25 mouse cellular contexts compared by ENCODE assay signal in the genomic region with DNA sequence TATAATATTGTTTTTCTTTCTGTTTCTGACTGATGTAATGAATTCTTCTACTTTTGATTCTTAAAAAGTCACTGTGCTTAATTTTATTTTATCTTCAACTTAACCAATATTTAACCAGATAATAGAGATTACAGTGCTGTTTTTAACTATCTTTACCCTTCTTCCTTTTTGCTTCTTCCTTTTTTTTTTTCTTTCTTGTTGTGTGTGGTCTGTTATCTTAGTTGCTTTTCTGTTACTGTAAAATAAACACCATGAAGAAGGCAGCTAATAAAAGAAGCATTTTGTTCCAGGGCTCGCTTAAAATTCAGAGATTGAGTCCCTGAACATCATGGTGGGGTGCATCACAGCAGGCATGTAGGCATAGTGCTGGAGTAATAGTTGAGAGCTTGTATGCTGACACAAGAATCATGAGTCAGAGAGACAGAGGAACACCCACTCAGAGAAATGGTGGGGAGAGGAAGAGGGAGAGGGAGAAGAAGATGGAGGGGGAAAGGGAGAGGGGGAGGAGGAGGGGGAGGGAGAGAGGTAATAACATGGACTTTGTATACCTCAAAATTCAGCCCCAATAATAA.
A peak's percentile ranks its signal among the peaks of the same experiment; 100 is the strongest.
DNase-seq lines count a peak whose midpoint lies in the region; ATAC-seq and TF ChIP-seq lines count a peak whose summit lies in the region.
"Had no signal": no experiment of that assay in that cellular context is flagged by ENCODE, and none has a peak within 500 bp of the region (broad histone marks: within the 10 kb centered on the region; RNA-seq: fewer than 3 reads in every experiment).

No protein-coding gene starts in this region.

- no peaks in the 10 kb centered on the region for H3K27me3 ChIP-seq in MEL (ENCODE audit: control insufficient read depth in 1 of 2, insufficient read depth in 2 of 2, low read length in 2 of 2)
- H3K27me3 ChIP-seq: CH12.LX; embryonic facial prominence, embryonic 12.5 days; forebrain, embryonic 12.5 days had no signal

- peak; percentile 72 to 73; a peak in 3 of 4 replicates for TF ChIP-seq EP300 in MEL (IDR thresholded peaks at IDR 0.05; ENCODE audit: low read depth in 1 of 2, low read length in 2 of 2)

- H3K79me2 ChIP-seq in MEL (ENCODE audit: control insufficient read depth, insufficient read depth, low read length, poor library complexity), result no peaks in the 10 kb centered on the region

- peaks cover 0 to 2% of the 10 kb centered on the region in 2 experiments; a peak in 2 of 4 replicates for H3K4me1 ChIP-seq in MEL (ENCODE audit: control insufficient read depth in 1 of 2, insufficient read depth in 2 of 2, low read length in 2 of 2)
- H3K4me1 ChIP-seq: embryonic facial prominence, embryonic 10.5 days; embryonic facial prominence, embryonic 12.5 days; forebrain, embryonic 10.5 days; forebrain, embryonic 12.5 days had no signal

- H3K27ac ChIP-seq in layer of hippocampus, adult 2 months, result peak overlapping the region; percentile 29; the same call in 1 of the 2 replicates
- H3K27ac ChIP-seq in MEL (ENCODE audit: control insufficient read depth, low read depth, low read length), result peak overlapping the region; percentile 32; the same call in 1 of the 2 replicates
- H3K27ac ChIP-seq: embryonic facial prominence, embryonic 10.5 days; embryonic facial prominence, embryonic 12.5 days; forebrain, embryonic 10.5 days; forebrain, embryonic 12.5 days had no signal

- no peaks in the 10 kb centered on the region for H3K9me3 ChIP-seq in MEL (replicated peaks; ENCODE audit: insufficient read depth, low read length)
- H3K9me3 ChIP-seq: embryonic facial prominence, embryonic 10.5 days; embryonic facial prominence, embryonic 12.5 days; forebrain, embryonic 10.5 days; forebrain, embryonic 12.5 days; G1E had no signal

- TF ChIP-seq CTCF in layer of hippocampus, adult 2 months (conservative IDR thresholded peaks at IDR 0.05), result no peak
- no peak for TF ChIP-seq CTCF in MEL (IDR thresholded peaks at IDR 0.05 in 2 of 3, conservative IDR thresholded peaks at IDR 0.05 in 1 of 3; ENCODE audit: control insufficient read depth in 1 of 3, insufficient read depth in 1 of 3, low read depth in 2 of 3, low read length in 3 of 3, poor library complexity in 1 of 3, severe bottlenecking in 1 of 3)

- no peak for TF ChIP-seq RAD21 in MEL (IDR thresholded peaks at IDR 0.05; ENCODE audit: low read depth, low read length)

- TF ChIP-seq POLR2A in MEL (IDR thresholded peaks at IDR 0.05; ENCODE audit: control insufficient read depth in 1 of 2, insufficient read depth in 1 of 2, low read depth in 1 of 2, low read length in 2 of 2, poor library complexity in 1 of 2), result no peak

- no peak for DNase-seq in layer of hippocampus, adult 2 months (ENCODE audit: low spot score in 2 of 2)
- no peak for DNase-seq in layer of hippocampus, adult 11-12 months (ENCODE audit: low spot score)
- DNase-seq in 416B (ENCODE audit: low read depth) (peak; percentile 3), MEL (ENCODE audit: low read depth, low spot score) (peak; percentile 31)
- DNase-seq in urinary bladder, adult 18-20 months (ENCODE audit: low spot score in 2 of 2), result no peak
- DNase-seq: adrenal gland, adult 2 months; adrenal gland, postnatal 10 days; adrenal gland, postnatal 25 days; B cell, adult 2 months; cerebellum, adult 11-12 months; cerebellum, adult 2 months; cerebellum, adult 9-10 months; cerebellum, postnatal 10 days; cerebellum, postnatal 25 days had no signal

- H3K4me3 ChIP-seq in layer of hippocampus, adult 2 months, result no peak overlapping the region
- no peak overlapping the region for H3K4me3 ChIP-seq in MEL (ENCODE audit: control insufficient read depth in 1 of 2, insufficient read depth in 1 of 2, low read depth in 2 of 2, low read length in 2 of 2)
- H3K4me3 ChIP-seq: embryonic facial prominence, embryonic 10.5 days; embryonic facial prominence, embryonic 12.5 days; forebrain, embryonic 10.5 days; forebrain, embryonic 12.5 days had no signal

- ATAC-seq in granulocyte monocyte progenitor cell, adult 5-6 weeks (replicated peaks; ENCODE audit: poor library complexity, severe bottlenecking), result 0 out of 2 replicates have a peak, but pooled peaks have one; percentile 27
- ATAC-seq in erythroid progenitor cell, adult 5-6 weeks (replicated peaks; ENCODE audit: low FRiP score, poor library complexity, severe bottlenecking), result no peak
- ATAC-seq: CD4-positive, CD25-positive, alpha-beta regulatory T cell, adult 4 months; forebrain, embryonic 14.5 days; forebrain, embryonic 16.5 days had no signal

- H3K9ac ChIP-seq in MEL (ENCODE audit: control insufficient read depth, low read depth, low read length, poor library complexity, severe bottlenecking), result no peak overlapping the region
- H3K9ac ChIP-seq: embryonic facial prominence, embryonic 12.5 days; forebrain, embryonic 12.5 days had no signal

- peaks cover 0 to 5% of the 10 kb centered on the region in 2 experiments; a peak in 2 of 4 replicates for H3K36me3 ChIP-seq in MEL (ENCODE audit: control insufficient read depth in 1 of 2, insufficient read depth in 2 of 2, low read length in 2 of 2)
- H3K36me3 ChIP-seq: embryonic facial prominence, embryonic 10.5 days; embryonic facial prominence, embryonic 12.5 days; forebrain, embryonic 10.5 days; forebrain, embryonic 12.5 days; G1E had no signal

TF ChIP-seq in MEL, 35 proteins besides CTCF, POLR2A, EP300 and RAD21:
- peak; percentile 42; the same call in 1 of the 2 replicates for TF ChIP-seq ETS1 (IDR thresholded peaks at IDR 0.05; ENCODE audit: low read depth, low read length)
- no peak for TF ChIP-seq POLR2AphosphoS5 (IDR thresholded peaks at IDR 0.05; ENCODE audit: borderline replicate concordance, low read depth, low read length)
- TF ChIP-seq ZC3H11A (IDR thresholded peaks at IDR 0.05; ENCODE audit: low read depth, low read length), result 0 out of 2 replicates have a peak, but pooled peaks have one; percentile 14
- peak; percentile 90 for TF ChIP-seq ZNF384 (IDR thresholded peaks at IDR 0.05; ENCODE audit: low read depth, low read length)
- TF ChIP-seq USF2 (IDR thresholded peaks at IDR 0.05; ENCODE audit: borderline replicate concordance in 1 of 2, insufficient read depth in 1 of 2, low read depth in 1 of 2, low read length in 2 of 2), result no peak
- peak; percentile 81; the same call in 1 of the 2 replicates for TF ChIP-seq RCOR1 (IDR thresholded peaks at IDR 0.05; ENCODE audit: low read depth, low read length)
- no peak for TF ChIP-seq SMC3 (IDR thresholded peaks at IDR 0.05; ENCODE audit: low read depth, low read length)
- TF ChIP-seq MAFK (IDR thresholded peaks at IDR 0.05; ENCODE audit: borderline replicate concordance, low read depth, low read length), result 0 out of 2 replicates have a peak, but pooled peaks have one; percentile 30
- no peak for TF ChIP-seq TBP (IDR thresholded peaks at IDR 0.05; ENCODE audit: low read depth, low read length)
- no peak for TF ChIP-seq HCFC1 (IDR thresholded peaks at IDR 0.05; ENCODE audit: low read depth, low read length)
- TF ChIP-seq GABPA (IDR thresholded peaks at IDR 0.05; ENCODE audit: low read depth, low read length), result no peak
- 0 out of 2 replicates have a peak, but pooled peaks have one; percentile 18 for TF ChIP-seq SIN3A (IDR thresholded peaks at IDR 0.05; ENCODE audit: low read length)
- peak; percentile 62; the same call in 1 of the 2 replicates for TF ChIP-seq MEF2A (IDR thresholded peaks at IDR 0.05; ENCODE audit: extremely low read depth, insufficient replicate concordance, low read depth, low read length, poor library complexity, severe bottlenecking)
- no peak for TF ChIP-seq USF1 (IDR thresholded peaks at IDR 0.05; ENCODE audit: low read depth, low read length)
- peak; percentile 57 for TF ChIP-seq TCF12 (IDR thresholded peaks at IDR 0.05; ENCODE audit: low read depth, low read length)
- peak; percentile 85 for TF ChIP-seq GATA1 (IDR thresholded peaks at IDR 0.05; ENCODE audit: low read depth, low read length)
- TF ChIP-seq MAZ (IDR thresholded peaks at IDR 0.05; ENCODE audit: low read depth, low read length), result no peak
- no peak for TF ChIP-seq NELFE (IDR thresholded peaks at IDR 0.05; ENCODE audit: low read depth, low read length)
- TF ChIP-seq POLR2AphosphoS2 (IDR thresholded peaks at IDR 0.05; ENCODE audit: low read length), result no peak
- TF ChIP-seq MYC (IDR thresholded peaks at IDR 0.05; ENCODE audit: low read depth, low read length), result no peak

Comparison
In these comparisons a context has a peak if more than half of its experiments do, and no peak if none do; other contexts are left out.
1. DNase-seq: peak in 416B (single experiment) and MEL (single experiment); none in layer of hippocampus, adult 2 months (0 of 2), layer of hippocampus, adult 11-12 months (single experiment) and urinary bladder, adult 18-20 months (0 of 2).